17 mouse cellular contexts compared by ENCODE assay signal in the genomic region with DNA sequence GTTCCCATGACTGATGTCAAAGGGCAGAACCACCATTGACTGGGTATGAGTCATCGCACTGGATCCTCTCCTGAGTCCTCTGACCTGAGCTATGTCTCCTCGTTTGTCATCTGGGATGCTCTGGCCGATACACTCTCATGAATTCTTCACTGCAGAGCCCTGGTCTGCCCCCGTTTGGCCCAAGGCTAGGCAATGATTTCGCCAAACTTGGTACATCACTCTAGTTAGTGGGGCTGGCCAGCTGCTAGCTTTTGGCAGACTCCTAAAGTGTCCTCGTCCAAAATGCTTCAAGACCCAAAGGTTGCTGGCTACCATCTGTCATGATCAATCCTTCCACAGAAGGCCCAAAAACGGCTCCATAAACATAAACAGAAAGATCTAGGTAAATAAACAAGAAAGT.
DNase-seq lines count a peak whose midpoint lies in the region; TF ChIP-seq lines count a peak whose summit lies in the region.
"Had no signal": no experiment of that assay in that cellular context is flagged by ENCODE, and none has a peak within 500 bp of the region (broad histone marks: within the 10 kb centered on the region; RNA-seq: fewer than 3 reads in every experiment).

No protein-coding gene starts in this region.

- intact Hi-C loops in gastrocnemius, adult 2 months (cut with DNase I), result no loop called here

- no peak for TF ChIP-seq CTCF in gastrocnemius, adult 2 months (IDR thresholded peaks at IDR 0.05)
- TF ChIP-seq CTCF in lung, adult 2 months (IDR thresholded peaks at IDR 0.05; ENCODE audit: insufficient read depth, low read length), result no peak

- no peaks in the 10 kb centered on the region for H3K4me1 ChIP-seq in lung, adult 2 months (ENCODE audit: control insufficient read depth, insufficient read depth, low read length)
- H3K4me1 ChIP-seq: embryonic facial prominence, embryonic 15.5 days; limb, embryonic 13.5 days; liver, embryonic 15.5 days had no signal

- 59% methylated on average over 7 of the region's 7 CpGs for WGBS in lung, adult 2 months

- DNase-seq in gastrocnemius, adult 2 months, result no peak
- DNase-seq in gastrocnemius, postnatal 4 days (ENCODE audit: low spot score in 2 of 2), result no peak
- peak; percentile 11 to 14 for DNase-seq in lung, adult 18-20 months
- no peak for DNase-seq in lung, adult 2 months
- peak; percentile 58 for DNase-seq in brain, adult 2 months (ENCODE audit: low read depth, low spot score)
- DNase-seq in cerebellum, postnatal 36 days, result peak; percentile 19 to 24
- DNase-seq in adrenal gland, postnatal 14 days, result no peak
- DNase-seq: B cell, adult 2 months; gastrocnemius, postnatal 10 days; kidney, adult 18-20 months; kidney, postnatal 25 days had no signal

- H3K4me3 ChIP-seq in gastrocnemius, adult 2 months, result no peak overlapping the region
- no peak overlapping the region for H3K4me3 ChIP-seq in lung, adult 2 months (replicated peaks; ENCODE audit: extremely low read depth, low read depth, low read length)
- H3K4me3 ChIP-seq: embryonic facial prominence, embryonic 15.5 days; hindbrain, embryonic 10.5 days; limb, embryonic 13.5 days; liver, embryonic 15.5 days; midbrain, embryonic 12.5 days had no signal

- H3K27ac ChIP-seq in gastrocnemius, adult 2 months, result peak overlapping the region; percentile 43; the same call in 1 of the 2 replicates
- H3K27ac ChIP-seq: embryonic facial prominence, embryonic 15.5 days; hindbrain, embryonic 10.5 days; limb, embryonic 13.5 days; liver, embryonic 15.5 days; midbrain, embryonic 12.5 days; stomach, postnatal 0 days had no signal

- TF ChIP-seq POLR2A in lung, adult 2 months (IDR thresholded peaks at IDR 0.05; ENCODE audit: borderline replicate concordance, extremely low read depth, low read depth, low read length), result no peak

Comparison
In these comparisons a context has a peak if more than half of its experiments do, and no peak if none do; other contexts are left out.
1. DNase-seq: peak in lung, adult 18-20 months (2 of 2), brain, adult 2 months (single experiment) and cerebellum, postnatal 36 days (2 of 2); none in gastrocnemius, adult 2 months (single experiment), gastrocnemius, postnatal 4 days (0 of 2), lung, adult 2 months (single experiment) and adrenal gland, postnatal 14 days (single experiment).